Mouse (Mus musculus) kidney, embryonic 15.5 days (tissue): ENCODE measurements around the gene Fam172a. TPM values are rescaled to one million over a fixed set of nuclear protein-coding genes. Genes with fewer than 3 reads are reported as not detected.

ENCODE experiments used
- ATAC-seq: fragments of 200-750 bp; cut with Nextera tagmentation; replicated peaks from 2 replicates; pipeline ENCODE4 v1.8.0; 2017; ENCODE audit warnings: moderate TSS enrichment; ENCODE audit not compliant: low FRiP score
- H3K27ac ChIP-seq: fragments of 300-500 bp; sonication (generic); 2 replicates; pipeline ENCODE4 v1.5.1; 2015; ENCODE audit warnings: mild to moderate bottlenecking, inconsistent platforms
- H3K27me3 ChIP-seq: fragments of 300-500 bp; sonication (generic); 2 replicates; pipeline ENCODE4 v1.6.1; 2015; ENCODE audit warnings: inconsistent platforms
- H3K36me3 ChIP-seq: fragments of 300-500 bp; sonication (generic); 2 replicates; pipeline ENCODE4 v1.6.1; 2015; ENCODE audit warnings: inconsistent platforms
- H3K4me1 ChIP-seq: fragments of 300-500 bp; sonication (generic); 2 replicates; pipeline ENCODE4 v1.6.1; 2015; ENCODE audit warnings: inconsistent platforms
- H3K4me2 ChIP-seq: fragments of 300-500 bp; sonication (generic); 2 replicates; pipeline ENCODE4 v1.6.1; 2015; ENCODE audit warnings: moderate library complexity, mild to moderate bottlenecking, inconsistent platforms
- H3K4me3 ChIP-seq: fragments of 300-500 bp; sonication (generic); replicated peaks from 2 replicates; pipeline ENCODE4 v1.5.1; 2015; ENCODE audit warnings: mild to moderate bottlenecking, inconsistent platforms
- H3K9ac ChIP-seq: fragments of 300-500 bp; sonication (generic); 2 replicates; pipeline ENCODE4 v1.6.1; 2015; ENCODE audit warnings: mild to moderate bottlenecking, inconsistent platforms
- H3K9me3 ChIP-seq: fragments of 300-500 bp; sonication (generic); replicated peaks from 2 replicates; pipeline ENCODE4 v1.6.1; 2016; ENCODE audit warnings: inconsistent platforms
- WGBS: fragments of 180-500 bp; shearing (Covaris S2); methylation state at CpG from one replicate; pipeline ENCODE4 v1.1.7; 2015; ENCODE audit warnings: mixed read lengths; 5-methylcytosine and 5-hydroxymethylcytosine counted together
- polyA plus RNA-seq: library from polyadenylated mRNA; unstranded; fragments of >200 nt; fragmentation: Nextera tagmentation; extraction: Ambion mirVana; gene quantifications from 2 replicates; pipeline ENCODE4 v1.2.1, GENCODE M21; 2015

The Fam172a gene
- polyA plus RNA-seq, 1 experiment from 2014 or later, result 27.2 TPM

DNA sequence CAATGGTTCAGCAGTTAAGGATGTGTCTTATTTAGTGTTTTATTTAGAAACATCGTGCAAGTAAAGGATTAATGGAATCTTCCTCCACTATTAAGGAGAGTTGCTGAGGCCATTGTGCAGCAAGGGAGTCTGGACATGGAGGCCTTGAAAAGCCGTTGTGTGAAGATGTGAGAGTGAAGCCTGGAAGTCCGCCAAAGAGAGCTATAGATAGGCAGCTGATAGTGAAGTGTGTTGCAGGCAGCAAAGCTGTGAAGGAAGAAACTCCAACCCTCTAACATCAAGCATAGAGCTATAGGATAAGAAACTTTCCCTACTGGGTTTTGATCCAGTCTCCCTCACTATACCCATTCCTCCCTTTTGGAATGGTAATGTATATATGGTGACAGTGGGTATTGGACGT lies 385.9 kb downstream of the Fam172a start:
- Histone ChIP-seq H3K27ac (no peak overlapping the region), H3K27me3 (no peaks in the 10 kb centered on the region), H3K9ac (no peak overlapping the region), H3K4me2 (no peak overlapping the region), H3K4me3 (no peak overlapping the region), H3K4me1 (no peaks in the 10 kb centered on the region), H3K36me3 (no peaks in the 10 kb centered on the region), H3K9me3 (no peaks in the 10 kb centered on the region)
- no peak for ATAC-seq
- WGBS, result 88% methylated on average over 4 of the region's 4 CpGs

DNA sequence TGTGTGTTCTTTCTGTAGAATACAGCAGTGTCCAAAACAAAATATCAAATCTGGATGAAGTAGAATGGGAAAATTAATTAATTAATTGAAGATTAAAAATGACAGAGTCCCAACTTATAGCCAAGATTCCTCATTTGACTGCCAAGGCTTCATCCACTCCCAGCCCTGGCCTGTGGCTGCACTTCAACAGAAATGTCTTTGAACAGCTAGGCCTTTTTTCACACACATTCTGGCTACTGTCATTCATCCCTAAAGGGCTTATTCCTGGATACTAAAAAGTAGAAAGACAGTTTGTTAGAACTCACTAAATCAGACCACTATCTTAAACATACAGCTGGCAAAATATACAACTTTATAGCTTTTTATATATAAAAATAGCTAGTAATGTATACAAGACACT lies 388.9 kb downstream of the Fam172a start:
- H3K4me1 ChIP-seq, result no peaks in the 10 kb centered on the region
- no peaks in the 10 kb centered on the region for H3K9me3 ChIP-seq
- no peak for ATAC-seq
- no peak overlapping the region for H3K27ac ChIP-seq
- H3K4me2 ChIP-seq, result no peak overlapping the region
- no peaks in the 10 kb centered on the region for H3K27me3 ChIP-seq
- H3K36me3 ChIP-seq, result no peaks in the 10 kb centered on the region
- no peak overlapping the region for H3K4me3 ChIP-seq
- H3K9ac ChIP-seq, result no peak overlapping the region

DNA sequence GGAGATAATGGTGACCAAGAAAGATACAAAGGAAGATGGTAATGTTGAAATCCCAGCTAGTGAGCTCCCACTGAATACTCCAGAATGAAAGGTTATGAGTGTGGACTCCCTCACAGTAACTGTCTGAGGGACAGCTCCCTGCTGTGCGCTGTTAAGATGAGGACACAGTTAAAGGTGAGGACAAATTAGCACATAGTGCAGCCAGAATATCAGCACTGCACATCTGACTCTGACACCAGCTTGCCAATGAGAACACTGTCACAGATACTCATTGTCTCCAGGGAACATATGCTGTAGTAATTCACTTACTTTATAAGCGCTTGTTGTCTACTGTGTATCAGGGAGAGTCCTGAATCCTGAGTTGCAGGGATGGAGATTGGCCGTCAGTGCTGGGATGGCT lies 390.1 kb downstream of the Fam172a start:
- Histone ChIP-seq H3K36me3 (no peaks in the 10 kb centered on the region), H3K9me3 (no peaks in the 10 kb centered on the region), H3K9ac (no peak overlapping the region), H3K4me1 (no peaks in the 10 kb centered on the region), H3K27me3 (no peaks in the 10 kb centered on the region), H3K4me3 (no peak overlapping the region), H3K4me2 (no peak overlapping the region), H3K27ac (no peak overlapping the region)
- 84% methylated on average over 3 of the region's 3 CpGs for WGBS
- ATAC-seq, result no peak

DNA sequence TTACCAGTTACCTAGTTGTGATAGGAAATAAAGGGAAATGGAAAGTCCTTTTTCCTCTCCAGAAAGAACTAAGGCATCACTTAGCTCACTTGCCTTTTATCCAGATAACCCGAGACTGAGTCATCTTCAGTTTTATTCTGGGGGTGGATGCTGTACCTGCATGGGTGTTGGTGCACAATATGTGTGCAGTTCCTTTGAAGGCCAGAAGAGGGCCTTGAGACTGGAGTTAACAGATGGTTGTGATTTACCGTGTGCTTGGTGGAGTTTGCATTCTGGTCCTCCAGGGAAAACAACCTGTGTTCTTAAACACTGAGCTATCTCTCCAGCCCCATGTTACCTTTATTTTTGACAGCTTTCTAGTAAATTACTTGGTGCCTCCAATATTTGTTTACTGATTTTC lies 392.5 kb downstream of the Fam172a start:
- Histone ChIP-seq H3K27me3 (no peaks in the 10 kb centered on the region), H3K9ac (no peak overlapping the region)

DNA sequence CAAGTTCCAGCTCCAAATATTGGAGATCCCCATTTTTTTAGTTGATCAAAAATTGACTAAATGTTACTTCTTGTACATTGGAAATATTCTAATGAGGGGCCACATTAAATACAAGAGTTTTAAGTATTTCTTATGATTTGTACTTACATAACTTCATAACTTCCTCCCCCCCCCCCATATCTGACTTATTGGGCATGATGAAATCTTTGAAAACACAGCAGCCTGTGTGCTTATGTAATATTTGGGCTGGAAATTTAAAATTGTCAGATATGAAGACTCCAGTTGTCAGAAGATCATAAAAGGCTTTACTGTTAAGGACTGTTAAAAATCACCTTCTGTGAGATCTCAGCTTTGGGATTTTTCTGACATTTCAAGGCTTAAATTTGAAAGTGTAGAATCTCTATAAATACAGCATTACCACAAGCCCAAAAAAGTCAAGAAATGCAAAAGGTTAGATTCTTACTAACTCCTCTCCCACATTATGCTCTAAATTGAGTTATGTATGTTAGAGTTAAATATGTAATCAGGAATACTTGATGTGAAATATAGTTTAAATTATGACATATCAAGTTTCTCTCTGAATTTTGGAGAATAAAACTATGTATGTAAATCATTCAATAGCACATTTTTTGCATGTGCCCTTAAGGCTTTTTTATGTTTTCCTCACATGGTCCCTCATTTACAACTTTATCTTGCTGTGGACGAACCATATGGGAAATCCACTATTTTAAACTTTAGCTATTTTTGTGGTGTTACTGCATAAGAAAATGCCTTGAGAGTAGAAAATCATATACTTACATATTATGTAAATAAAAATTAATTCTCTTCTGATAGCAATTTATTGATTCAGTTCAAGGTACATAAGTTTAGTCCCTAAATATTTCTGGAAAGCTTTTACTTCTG lies 393.5 kb downstream of the Fam172a start:
- Histone ChIP-seq H3K4me3 (no peak overlapping the region), H3K9me3 (no peaks in the 10 kb centered on the region), H3K27me3 (no peaks in the 10 kb centered on the region), H3K27ac (no peak overlapping the region), H3K36me3 (no peaks in the 10 kb centered on the region), H3K4me1 (no peaks in the 10 kb centered on the region), H3K9ac (no peak overlapping the region), H3K4me2 (no peak overlapping the region)
- 76% methylated on average over 1 of the region's 1 CpGs for WGBS
- no peak for ATAC-seq

More for the DNA sequence above, 392.5 kb downstream of the Fam172a start:
- Histone ChIP-seq H3K9me3 (no peaks in the 10 kb centered on the region), H3K4me2 (no peak overlapping the region), H3K36me3 (no peaks in the 10 kb centered on the region), H3K4me1 (no peaks in the 10 kb centered on the region), H3K27ac (no peak overlapping the region), H3K4me3 (no peak overlapping the region)
- ATAC-seq, result no peak
- 79% methylated on average over 2 of the region's 2 CpGs for WGBS

DNA sequence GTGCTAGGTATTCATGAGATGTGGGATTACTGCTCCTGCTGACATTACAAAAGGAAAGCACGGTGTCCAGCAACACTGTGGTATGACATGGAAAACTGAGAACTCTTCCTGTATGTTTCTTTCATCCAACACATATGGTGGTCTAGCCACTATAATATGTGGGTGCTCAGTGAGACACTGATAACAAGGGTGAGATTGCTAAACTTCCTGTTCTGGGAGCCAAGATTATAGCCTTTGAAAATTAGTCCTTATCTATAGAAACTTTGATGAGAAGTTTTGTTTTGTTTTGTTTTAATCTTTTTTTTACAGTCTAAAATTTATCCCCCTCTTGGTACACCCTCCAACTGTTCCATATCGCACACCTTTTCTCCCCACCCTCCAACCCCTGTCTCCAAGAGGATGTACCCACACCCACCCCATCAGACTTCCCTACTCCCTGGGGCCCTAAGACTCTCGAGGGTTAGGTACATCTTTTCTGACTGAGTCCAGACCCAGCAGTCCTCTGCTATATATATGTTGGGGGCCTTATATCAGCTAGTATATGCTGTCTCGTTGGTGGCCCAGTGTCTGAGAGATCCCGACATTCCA lies 397.1 kb downstream of the Fam172a start:
- no peak overlapping the region for H3K27ac ChIP-seq
- H3K27me3 ChIP-seq, result peaks cover 2% of the 10 kb centered on the region; the same call in 1 of the 2 replicates
- H3K9ac ChIP-seq, result no peak overlapping the region
- no peaks in the 10 kb centered on the region for H3K9me3 ChIP-seq
- no peak overlapping the region for H3K4me3 ChIP-seq
- no peak overlapping the region for H3K4me2 ChIP-seq
- no peak for ATAC-seq
- WGBS, result 85% methylated on average over 5 of the region's 5 CpGs
- H3K4me1 ChIP-seq, result 0 out of 2 replicates have a peak, but pooled peaks cover 2% of the 10 kb centered on the region
- H3K36me3 ChIP-seq, result no peaks in the 10 kb centered on the region

DNA sequence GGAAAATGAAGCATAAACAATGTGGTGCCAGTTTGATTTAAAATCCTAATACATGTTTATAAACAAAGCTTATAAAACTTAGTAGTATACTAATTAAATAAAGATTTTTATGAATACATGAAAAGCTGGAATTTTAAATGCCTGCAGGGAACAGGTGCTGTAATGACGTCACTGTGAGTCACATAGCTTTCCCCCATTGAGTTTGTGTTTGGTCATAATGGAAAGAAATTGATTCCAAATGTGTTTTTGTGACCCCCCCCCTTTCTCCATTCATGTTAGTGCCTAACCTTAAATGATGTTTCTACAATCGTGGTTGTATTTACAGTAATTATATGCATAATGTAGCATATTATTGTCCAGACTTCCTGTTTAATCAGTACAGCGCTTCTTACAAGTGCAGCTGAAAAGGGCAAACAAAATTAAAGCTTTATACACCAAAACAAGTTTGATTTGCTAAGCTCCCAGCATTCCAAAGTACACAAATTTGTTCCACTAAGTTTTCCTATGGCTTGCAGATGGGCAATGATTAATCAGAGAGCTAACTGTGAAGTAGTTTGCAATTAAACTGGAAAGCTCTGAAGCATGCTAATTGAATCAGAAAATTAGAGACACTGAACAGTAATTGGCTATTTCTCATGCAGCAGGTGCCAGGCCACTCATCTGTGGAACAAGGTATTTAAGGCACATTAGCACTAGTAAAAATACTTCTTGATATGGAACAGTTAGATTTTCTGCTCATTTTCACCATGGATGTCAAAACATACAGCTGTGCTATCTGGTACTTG lies 398.1 kb downstream of the Fam172a start:
- Histone ChIP-seq H3K9ac (no peak overlapping the region), H3K27me3 (peaks cover 2% of the 10 kb centered on the region; the same call in 1 of the 2 replicates), H3K36me3 (no peaks in the 10 kb centered on the region), H3K27ac (no peak overlapping the region), H3K4me2 (0 out of 2 replicates have a peak overlapping the region, but pooled peaks have one; percentile 1), H3K4me3 (no peak overlapping the region), H3K9me3 (no peaks in the 10 kb centered on the region), H3K4me1 (0 out of 2 replicates have a peak, but pooled peaks cover 3% of the 10 kb centered on the region)
- 63% methylated on average over 3 of the region's 3 CpGs for WGBS
- ATAC-seq, result peak; percentile 80

DNA sequence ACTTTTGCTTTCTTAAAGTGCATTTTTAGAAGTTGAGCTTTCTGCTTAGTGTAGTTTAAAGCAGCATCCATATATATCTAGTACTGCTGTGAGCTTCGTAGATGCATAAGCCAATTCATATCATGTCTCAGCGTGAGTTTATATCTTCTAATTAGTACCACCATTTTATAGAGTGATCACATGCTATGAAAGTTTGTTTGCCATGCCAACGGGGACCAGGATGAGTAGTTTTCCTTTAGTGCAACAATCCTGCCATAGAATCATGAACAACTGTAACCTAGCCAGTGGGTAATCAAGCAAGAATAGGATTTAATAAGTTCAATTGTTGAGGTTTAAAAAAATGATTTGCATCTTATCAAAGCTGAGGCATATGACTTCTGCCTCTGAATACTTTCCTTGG lies 398.8 kb downstream of the Fam172a start:
- WGBS, result 87% methylated on average over 3 of the region's 3 CpGs
- Histone ChIP-seq H3K9ac (no peak overlapping the region), H3K9me3 (no peaks in the 10 kb centered on the region), H3K27ac (no peak overlapping the region), H3K4me2 (no peak overlapping the region), H3K4me3 (no peak overlapping the region), H3K27me3 (peaks cover 2% of the 10 kb centered on the region; the same call in 1 of the 2 replicates), H3K36me3 (no peaks in the 10 kb centered on the region), H3K4me1 (0 out of 2 replicates have a peak, but pooled peaks cover 3% of the 10 kb centered on the region)
- ATAC-seq, result no peak

DNA sequence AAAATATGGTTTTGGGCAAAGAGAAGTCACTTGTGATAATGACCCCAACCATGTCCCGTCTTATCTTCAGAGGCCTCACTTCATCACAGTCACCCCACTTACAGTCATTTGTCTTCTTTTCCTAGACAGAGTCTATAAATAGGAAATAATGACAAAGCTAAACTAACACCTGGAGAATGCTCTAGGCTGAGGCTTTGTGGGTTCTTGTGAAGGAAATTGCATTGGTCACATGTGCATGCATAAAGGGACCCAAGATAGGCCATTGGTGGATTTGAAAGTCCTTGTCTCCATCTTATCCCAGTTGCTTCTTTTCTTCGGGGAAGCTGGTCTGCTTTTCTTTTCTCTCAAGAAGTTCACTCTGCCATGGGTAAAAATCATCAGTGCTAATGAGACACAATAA lies 400.5 kb downstream of the Fam172a start:
- Histone ChIP-seq H3K4me3 (no peak overlapping the region), H3K27ac (no peak overlapping the region), H3K4me1 (0 out of 2 replicates have a peak, but pooled peaks cover 3% of the 10 kb centered on the region), H3K36me3 (no peaks in the 10 kb centered on the region), H3K4me2 (no peak overlapping the region), H3K9ac (no peak overlapping the region), H3K27me3 (peaks cover 2% of the 10 kb centered on the region; the same call in 1 of the 2 replicates), H3K9me3 (no peaks in the 10 kb centered on the region)
- 53% methylated on average over 2 of the region's 2 CpGs for WGBS
- ATAC-seq, result no peak

DNA sequence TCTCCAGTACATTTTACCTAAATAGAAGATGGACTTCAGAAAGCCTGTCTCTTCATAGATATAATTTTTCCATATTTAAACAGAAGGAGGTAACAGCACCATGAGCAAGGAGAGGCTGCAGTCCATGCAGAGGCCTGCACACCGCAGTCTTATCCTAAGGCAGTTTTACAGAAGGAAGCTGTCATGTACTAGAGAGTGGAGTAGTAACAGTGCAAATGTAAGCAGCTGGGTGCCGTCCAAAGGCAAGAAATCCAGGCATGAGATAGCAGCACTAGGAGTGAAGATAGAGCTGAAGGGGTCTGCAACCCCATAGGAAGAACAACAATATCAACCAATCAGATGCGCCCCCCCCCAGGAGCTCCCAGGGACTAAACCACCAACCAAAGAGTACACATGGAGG lies 403.0 kb downstream of the Fam172a start:
- Histone ChIP-seq H3K9me3 (no peaks in the 10 kb centered on the region), H3K4me1 (0 out of 2 replicates have a peak, but pooled peaks cover 3% of the 10 kb centered on the region), H3K27me3 (peaks cover 2% of the 10 kb centered on the region; the same call in 1 of the 2 replicates), H3K27ac (no peak overlapping the region), H3K9ac (no peak overlapping the region), H3K4me3 (no peak overlapping the region), H3K4me2 (no peak overlapping the region), H3K36me3 (no peaks in the 10 kb centered on the region)
- ATAC-seq, result no peak
- WGBS, result 80% methylated on average over 3 of the region's 3 CpGs

DNA sequence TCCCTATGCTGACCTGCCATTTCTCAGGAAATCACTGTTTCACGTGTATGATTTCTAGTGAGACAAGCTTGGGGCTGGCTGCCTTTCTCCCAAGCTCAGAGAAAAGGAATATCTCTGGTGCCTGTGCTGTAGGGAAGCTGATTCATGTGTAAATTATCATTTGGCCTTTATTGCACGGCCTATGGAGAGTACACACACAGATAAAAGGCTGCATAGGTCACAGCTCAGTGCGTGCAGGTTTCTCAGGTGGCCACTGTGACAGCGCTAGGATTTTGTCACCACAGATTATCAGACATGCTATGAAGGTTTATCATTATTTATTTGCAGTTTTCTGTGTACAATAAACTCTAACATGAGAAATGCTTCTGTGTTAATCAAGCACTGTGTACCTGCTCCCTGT lies 408.8 kb downstream of the Fam172a start:
- no peak for ATAC-seq
- Histone ChIP-seq H3K9ac (no peak overlapping the region), H3K27me3 (no peaks in the 10 kb centered on the region), H3K4me3 (no peak overlapping the region), H3K36me3 (no peaks in the 10 kb centered on the region), H3K9me3 (no peaks in the 10 kb centered on the region), H3K4me1 (no peaks in the 10 kb centered on the region), H3K27ac (no peak overlapping the region), H3K4me2 (no peak overlapping the region)
- WGBS, result 84% methylated on average over 4 of the region's 4 CpGs

DNA sequence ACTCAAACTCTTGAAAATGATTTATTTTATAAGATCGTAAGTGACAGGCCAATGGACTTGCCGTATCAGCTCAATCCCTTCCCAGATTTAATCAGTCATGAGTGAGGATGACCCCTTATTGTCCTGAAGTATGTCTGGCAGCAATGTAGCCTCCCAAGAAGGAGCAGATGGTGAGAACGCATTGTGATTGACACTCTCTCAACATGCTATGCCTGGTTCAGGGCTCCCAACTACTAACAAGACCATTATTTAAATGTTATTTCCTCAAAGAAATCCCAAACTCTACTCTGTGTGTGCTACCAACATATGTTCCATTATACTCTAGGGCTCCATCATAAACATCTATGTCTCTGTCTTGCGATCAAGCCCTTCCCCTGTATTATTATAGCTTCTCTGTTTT lies 412.1 kb downstream of the Fam172a start:
- no peak overlapping the region for H3K27ac ChIP-seq
- no peak overlapping the region for H3K4me2 ChIP-seq
- H3K9ac ChIP-seq, result no peak overlapping the region
- H3K4me3 ChIP-seq, result no peak overlapping the region
- no peak for ATAC-seq
- 85% methylated on average over 4 of the region's 4 CpGs for WGBS
- no peaks in the 10 kb centered on the region for H3K36me3 ChIP-seq
- H3K9me3 ChIP-seq, result no peaks in the 10 kb centered on the region
- H3K4me1 ChIP-seq, result no peaks in the 10 kb centered on the region
- H3K27me3 ChIP-seq, result no peaks in the 10 kb centered on the region
